Mouse (Mus musculus): ENCODE data around the gene Sos2. TPM values are rescaled to one million over a fixed set of nuclear protein-coding genes. Genes with fewer than 3 reads are reported as not detected.
"Not testable (repeated sequence)": the region's sequence is repeated elsewhere in the genome, so short reads cannot be mapped to it uniquely, and the experiment has no call there.

The Sos2 gene
- total RNA-seq, 2 experiments from 2014 or later, result 35.3 to 39.6 TPM

DNA sequence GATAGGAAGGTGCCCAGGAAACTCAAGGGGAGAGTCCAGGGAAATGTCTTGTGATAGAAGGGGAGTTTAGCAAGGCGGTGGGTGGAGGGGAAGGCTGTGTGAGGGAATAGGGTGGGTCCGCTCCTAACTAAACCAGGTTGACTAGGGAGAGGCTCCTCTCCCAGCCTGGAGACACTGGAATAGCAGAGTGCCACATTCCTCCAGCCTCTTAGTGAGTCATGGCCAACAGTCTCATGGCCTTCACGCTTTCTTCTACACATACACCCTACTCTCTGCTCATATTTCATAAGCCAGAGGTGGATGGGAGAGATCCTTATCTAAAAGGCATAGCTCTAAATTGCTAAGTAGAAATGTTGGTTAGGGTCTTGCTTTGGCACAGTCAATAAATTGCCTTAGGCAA lies 111.7 kb downstream of the Sos2 start:
- no peak for DNase-seq

DNA sequence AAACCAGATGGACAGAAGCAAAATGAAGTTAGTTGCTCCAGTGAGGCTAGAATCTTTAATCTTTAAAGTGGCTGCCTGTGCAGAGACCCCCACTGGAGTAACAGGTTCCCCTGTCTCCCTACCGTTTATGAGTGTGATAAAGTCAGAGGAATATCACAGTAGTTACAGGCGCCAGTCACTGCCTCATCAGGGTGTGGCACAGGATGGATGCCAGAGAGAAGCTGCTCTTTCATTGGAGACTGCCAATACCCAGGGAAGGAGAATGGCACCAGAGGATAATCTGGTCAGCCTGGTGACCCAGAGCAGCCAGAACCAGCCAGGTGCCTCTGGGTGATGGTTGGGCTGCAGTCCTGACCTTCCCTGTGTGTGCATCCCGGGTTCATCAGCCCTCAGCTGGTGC lies 113.4 kb downstream of the Sos2 start:
- DNase-seq, result no peak

DNA sequence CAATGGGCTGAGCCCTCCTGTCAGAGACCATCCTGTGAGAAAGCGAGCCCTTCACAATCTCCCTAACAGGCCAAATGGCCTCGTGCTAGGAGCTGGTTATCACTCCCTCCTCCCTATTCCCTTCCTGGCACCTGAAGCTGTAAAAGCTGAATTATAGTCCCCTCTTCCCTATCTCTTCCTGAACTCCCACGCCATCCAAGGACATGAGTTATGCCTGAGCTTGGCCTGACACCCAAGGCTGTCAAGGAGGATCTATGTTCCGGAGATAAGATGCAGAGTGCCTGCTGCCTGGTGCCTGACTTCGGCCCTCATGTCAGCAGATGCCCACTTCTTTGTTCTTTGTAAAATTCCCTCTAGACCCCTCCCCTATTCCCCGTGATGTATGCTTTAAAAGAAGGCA lies 120.6 kb downstream of the Sos2 start:
- not testable (repeated sequence) for DNase-seq

DNA sequence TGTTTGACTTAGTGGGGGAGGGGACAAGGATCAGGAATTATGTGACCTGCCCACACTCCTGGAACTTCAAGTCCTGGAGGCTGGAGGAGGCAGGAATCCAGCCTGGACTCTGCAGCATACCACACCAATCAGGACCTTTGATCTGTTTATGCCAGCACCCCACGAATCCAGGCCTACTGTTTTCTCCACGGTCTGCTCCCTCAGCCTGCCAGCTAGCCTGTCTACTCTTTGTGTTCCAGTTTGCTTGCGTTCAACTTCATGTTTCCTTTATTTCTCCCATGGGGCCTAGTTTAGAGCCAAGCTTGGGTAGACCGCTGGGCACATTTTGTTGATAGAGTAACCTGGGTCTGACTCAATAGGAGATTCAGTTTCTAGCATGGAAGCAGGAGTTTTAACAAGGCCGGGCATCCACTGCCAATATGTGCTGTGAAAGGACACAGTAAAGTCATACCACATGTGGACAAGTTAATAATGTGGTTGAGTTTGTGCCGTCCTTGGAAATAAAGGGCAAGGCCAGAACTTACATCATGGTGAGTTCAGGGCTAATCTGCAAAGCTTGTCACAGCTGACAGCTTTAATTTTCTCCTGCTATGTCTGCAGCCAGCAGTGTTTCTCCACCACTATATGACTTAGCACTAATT lies 125.3 kb downstream of the Sos2 start:
- DNase-seq, result no peak

DNA sequence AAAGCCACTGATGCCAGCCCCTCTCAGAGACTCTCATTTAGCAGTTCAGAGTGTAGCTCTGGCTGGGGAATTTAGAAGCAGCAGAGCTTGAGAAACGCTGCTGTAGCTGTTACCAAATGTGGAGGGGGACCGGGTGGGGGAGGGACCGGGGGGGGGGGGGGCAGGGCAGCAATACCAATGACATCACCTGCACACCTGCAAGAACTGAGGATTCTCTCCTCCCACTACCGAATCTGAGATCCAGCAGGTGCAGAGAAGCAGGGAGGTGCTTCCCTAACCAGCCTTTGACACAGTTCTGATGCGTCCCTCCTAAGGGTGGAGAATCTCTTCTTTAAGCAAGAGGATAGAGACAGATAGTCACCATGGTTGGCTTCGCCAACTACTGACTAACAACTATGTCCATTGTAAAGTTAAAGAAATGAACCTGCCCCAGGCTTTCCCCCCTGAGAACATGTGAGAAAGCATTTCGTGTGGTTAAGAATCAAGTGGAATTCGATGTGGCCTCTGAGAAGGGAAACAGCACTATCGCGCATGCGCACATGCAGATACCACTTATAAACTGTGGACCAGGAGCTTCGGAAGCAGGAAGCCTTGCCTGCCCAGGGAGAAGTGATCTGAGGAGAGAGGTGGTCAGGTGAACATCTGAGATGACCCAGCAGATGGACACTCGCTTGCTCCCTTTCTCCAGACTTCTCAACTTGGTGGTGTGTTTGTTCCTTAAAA lies 136.0 kb downstream of the Sos2 start:
- no peak for DNase-seq

DNA sequence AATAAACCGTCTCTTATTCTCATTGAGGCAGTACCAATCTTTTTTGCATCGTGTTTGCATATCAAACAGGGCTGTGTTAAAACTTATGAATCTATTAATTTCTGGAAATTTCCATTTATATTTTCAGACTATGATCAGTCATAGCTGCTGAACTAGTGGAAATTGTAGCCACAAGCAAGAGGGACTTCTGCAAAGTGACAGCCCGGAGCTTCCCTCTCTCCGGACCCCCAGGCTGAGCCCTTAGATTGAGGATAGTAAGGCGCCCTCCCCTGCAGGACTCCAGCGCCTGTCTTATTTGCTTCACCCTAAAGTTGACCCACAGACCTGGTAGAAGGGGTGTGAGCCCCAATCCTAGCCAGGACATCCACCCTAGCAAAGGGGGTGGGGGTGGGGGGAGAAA lies 136.7 kb downstream of the Sos2 start:
- DNase-seq, result no peak

DNA sequence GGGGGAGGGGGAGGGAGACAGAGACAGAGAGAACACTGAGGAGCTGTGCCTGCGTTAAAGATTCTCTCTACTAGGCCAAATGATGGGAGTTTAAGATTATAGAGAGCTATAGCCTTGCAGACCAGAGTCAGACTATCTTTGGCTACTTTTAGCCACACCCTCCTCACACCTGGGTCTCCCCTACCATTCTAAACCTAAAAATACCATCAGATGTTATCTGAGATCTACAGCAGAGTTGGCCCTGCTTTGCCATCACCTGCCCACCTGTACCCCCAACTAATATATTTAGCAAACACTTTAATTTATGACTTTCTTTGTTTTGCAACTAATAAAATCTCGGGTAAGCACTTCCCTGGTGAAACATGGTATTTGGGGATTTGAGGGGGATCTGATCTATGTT lies 137.1 kb downstream of the Sos2 start:
- no peak for DNase-seq

DNA sequence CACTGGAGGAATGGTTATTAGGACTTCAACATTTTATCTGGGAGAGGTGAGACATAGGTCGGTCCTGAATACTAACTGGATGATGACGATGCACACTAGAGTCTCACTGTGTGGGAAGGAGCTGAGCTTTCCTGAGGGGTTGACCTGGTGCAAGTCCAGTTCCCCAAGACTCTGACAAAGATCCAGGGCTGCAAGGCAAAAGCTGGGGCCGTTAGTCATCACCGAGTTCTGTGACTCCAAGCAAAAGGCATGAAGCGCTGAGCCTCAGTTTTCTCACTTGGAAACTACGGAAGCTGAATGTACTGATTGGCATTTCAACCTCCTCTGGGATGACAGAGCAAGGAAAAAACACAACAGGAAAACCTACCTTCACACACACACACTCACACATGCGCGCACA lies 139.3 kb downstream of the Sos2 start:
- no peak for DNase-seq

DNA sequence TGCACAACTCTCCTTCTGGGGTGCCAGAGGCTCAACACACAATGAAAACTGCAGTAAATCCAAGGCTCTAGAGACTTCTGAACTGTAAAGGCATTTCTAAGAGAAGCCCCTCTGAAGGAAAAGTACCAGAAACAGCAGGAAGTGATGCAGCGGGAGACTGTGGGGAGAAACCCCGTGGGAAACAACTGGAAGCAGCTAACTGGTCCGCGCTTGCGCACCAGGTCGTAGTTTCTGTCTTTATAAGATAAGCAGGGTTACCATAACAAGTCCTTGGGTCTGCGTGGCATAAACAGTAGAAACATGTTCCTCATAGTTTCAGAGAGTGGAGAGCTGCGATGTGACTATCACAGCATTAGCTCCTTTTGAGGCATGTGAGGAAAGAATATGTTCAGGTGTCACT lies 140.0 kb downstream of the Sos2 start:
- no peak for DNase-seq

DNA sequence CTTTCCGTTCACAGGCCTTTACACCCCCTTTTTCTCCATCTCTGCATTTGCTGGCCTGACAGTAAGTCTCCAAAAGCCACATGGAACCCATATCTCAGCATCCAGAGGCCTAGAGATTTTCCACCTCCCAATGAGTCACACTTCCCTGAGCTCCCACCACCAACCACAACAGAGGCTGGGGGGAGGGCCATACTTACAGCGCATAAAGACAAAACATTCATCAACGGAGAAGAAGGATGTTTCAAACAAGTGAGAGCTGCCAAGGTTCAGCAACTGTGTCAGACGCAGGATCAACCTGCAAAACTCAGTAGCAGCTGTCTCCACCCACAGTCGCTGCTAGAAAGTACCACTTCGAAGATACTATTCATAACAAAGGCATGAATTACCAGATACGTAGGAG lies 142.3 kb downstream of the Sos2 start:
- DNase-seq, result no peak

DNA sequence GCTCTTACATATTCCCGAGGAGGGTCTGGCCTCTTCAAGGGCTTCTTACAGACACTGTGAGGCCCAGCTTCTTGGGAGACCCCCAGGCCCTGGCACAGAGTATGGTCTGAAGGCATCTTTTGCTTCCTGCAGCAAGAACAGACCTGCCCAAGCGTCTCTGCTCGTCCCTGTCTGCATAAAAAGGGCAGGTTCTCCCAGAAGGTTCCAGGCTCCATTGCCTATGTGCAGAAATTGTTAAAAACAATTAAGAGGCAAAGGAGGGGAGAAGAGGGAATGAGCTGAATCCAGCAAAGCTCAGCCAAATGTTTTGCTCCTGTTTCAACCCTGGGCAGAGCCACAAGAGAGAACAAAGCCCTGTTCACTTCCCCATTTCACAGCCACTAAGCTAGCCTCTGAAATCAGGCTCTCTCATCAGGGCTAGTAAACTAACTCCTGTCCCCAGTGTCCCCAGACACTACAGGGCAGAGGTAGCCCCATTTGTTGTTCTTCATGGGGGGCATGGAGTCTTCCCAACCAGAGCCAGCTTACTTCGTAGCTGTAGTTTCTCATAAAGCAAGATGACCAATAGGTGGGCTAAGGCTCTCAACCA lies 143.2 kb downstream of the Sos2 start:
- DNase-seq, result no peak

DNA sequence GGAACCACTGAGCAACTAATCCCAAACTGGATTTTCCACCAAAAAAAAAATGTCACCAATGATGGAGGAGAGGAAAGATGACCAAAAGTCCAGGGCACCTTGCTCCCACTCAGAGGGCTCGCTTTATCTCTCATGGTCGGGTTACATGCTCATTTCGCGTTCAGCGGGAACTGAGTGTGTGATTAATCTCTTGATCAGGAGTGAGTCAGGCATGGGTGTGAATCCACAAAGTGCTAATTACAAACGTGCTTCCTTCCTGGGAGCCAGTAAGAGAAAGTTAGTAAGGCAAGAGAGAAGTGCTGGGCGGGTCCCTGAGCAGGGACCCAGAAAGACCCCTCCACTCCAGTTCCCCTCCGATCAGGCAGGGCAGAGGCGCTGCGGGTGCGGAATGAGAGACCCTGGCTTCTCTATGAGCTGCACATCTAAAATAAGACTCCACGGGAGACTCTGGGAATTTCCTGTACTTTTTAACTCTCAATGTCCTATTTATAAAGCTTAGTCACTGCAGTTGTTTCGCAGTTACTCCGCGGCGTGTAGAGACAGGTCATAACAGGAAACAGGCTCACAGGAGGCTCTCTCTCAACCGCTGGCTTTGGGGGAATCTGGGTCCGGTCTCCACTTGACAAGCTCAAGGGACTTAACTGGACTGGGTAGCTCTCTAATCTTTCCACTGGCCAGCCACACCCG lies 143.8 kb downstream of the Sos2 start:
- DNase-seq, result peak; percentile 42

DNA sequence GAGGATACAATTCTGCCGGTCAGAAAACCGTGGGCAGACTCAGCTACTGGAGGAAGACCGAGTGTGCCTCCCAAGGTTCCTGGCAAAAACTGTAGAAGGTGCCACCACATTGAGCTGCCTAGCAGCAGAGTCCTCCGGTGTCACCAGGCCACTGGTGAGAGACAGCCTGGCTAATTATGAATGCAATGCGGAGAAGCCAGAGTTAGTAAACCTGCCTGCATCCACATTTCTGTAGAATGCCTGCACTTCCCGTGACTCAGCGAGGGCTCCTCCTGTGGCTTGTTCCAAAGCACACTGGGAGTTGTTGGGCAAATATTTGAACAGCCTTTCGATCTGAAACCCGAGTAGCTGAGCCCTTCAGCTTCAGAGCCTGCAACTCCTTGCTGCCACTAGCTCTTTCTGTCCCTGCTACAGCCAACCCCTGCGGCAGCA lies 144.4 kb downstream of the Sos2 start:
- DNase-seq, result peak; percentile 51

DNA sequence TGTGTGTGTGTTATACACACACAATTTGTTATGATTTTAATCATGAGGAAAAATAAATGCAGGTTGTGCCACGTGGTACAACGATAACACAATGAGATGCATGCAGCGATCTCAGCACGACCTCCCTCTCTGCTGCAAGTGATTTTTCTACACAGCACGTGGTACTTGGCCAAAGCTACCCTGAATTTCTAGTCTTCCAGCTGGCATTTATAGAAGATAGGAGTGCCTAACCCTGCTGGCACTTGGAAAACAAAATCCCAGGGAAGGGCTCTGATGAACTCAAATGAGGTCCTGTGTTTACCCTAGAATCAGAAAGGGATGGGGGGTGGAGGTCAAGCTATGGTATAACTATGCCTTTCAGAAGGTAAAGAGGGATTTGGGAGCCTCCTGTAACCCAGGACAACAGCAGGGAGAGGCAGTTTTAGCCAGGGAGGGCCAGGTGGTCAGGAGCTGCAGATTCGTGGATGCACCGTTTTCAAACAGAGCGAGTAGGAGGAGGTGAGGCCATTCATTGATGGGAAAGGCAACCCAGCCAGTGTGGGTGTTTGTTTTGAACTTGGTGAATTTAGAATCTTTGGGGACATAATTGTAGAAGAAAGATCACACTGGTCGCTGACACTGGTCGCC lies 144.9 kb downstream of the Sos2 start:
- no peak for DNase-seq

Small RNA genes within 50 kb of the gene (microRNA-seq; reads per million reads assigned to microRNA genes)
- gene Gm23018 (ENCODE audit: borderline replicate concordance in 2 of 2), result 0 reads per million in 2 experiments

Other genes with a start within 250 kb of the Sos2 start
- gene Vcpkmt, start 98.8 kb downstream of the Sos2 start, total RNA-seq (2021), result 1 to 10 TPM; 3.5 to 4.2 TPM
- gene L2hgdh, start 43.0 kb upstream of the Sos2 start, total RNA-seq (2021), result 10 to 100 TPM; 31.2 to 32.7 TPM
- 10 to 100 TPM; 11.9 to 12.3 TPM for gene Atp5s, start 43.1 kb upstream of the Sos2 start, total RNA-seq (2021)
- under 1 TPM; 0.54 to 0.56 TPM for gene Cdkl1, start 109.4 kb upstream of the Sos2 start, total RNA-seq (2021)
- gene Atl1, start 210.8 kb upstream of the Sos2 start, total RNA-seq (2021), result 1 to 10 TPM; 1.7 to 2.4 TPM
- gene Map4k5, start 211.3 kb upstream of the Sos2 start, total RNA-seq (2021), result 10 to 100 TPM; 19.2 to 20.4 TPM

Measured in gastrocnemius, postnatal 25 days (tissue).